8 mouse cellular contexts compared by ENCODE assay signal in the genomic region with DNA sequence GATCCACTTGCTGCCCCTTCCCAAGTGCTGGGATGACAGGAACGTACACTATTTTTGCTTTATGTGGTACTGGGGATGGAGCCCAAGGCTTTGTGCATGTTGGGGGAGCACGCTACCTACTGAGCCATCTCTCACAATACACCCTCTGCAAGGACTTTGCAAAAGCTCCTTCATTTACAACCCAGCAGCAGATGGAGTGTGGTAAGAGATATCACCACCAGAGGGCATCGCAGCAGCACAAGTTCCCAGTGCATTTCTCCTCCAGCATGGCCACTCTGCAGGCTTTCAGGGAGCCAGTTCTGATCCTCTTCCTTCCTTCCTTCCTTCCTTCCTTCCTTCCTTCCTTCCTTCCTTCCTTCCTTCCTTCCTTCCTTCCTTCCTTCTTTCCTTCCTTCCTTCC. TPM values are rescaled to one million over a fixed set of nuclear protein-coding genes. Genes with fewer than 3 reads are reported as not detected.
A peak's percentile ranks its signal among the peaks of the same experiment; 100 is the strongest.
DNase-seq lines count a peak whose midpoint lies in the region; ATAC-seq and TF ChIP-seq lines count a peak whose summit lies in the region.

No protein-coding gene starts in this region.

- no peak for ATAC-seq in liver, postnatal 0 days

- intact Hi-C loops in gastrocnemius, adult 2 months (cut with DNase I): loop anchor here (1.0 kb wide), 1 partner anchor 66 kb away; no protein-coding TSS in a partner anchor

- H3K36me3 ChIP-seq in liver, postnatal 0 days (replicated peaks; ENCODE audit: insufficient read depth, low read length): no peaks in the 10 kb centered on the region

- WGBS in liver, postnatal 0 days (ENCODE audit: insufficient replicate concordance): 20% methylated on average over 3 of the region's 3 CpGs

- H3K4me1 ChIP-seq in liver, postnatal 0 days (ENCODE audit: insufficient read depth): no peaks in the 10 kb centered on the region

- no peak for TF ChIP-seq EP300 in liver, postnatal 0 days (IDR thresholded peaks at IDR 0.05; ENCODE audit: low read depth)

- H3K9ac ChIP-seq in liver, postnatal 0 days (replicated peaks): no peak overlapping the region

- H3K4me3 ChIP-seq in gastrocnemius, adult 2 months: no peak overlapping the region
- no peak overlapping the region for H3K4me3 ChIP-seq in liver, postnatal 0 days (ENCODE audit: low read depth, low read length)

- H3K27me3 ChIP-seq in liver, postnatal 0 days (ENCODE audit: insufficient read depth, low read length): no peaks in the 10 kb centered on the region

- no peak overlapping the region for H3K4me2 ChIP-seq in liver, postnatal 0 days (ENCODE audit: low read depth, low read length)

- peak; percentile 75 for TF ChIP-seq CTCF in gastrocnemius, adult 2 months (IDR thresholded peaks at IDR 0.05)
- TF ChIP-seq CTCF in liver, postnatal 0 days (IDR thresholded peaks at IDR 0.05; ENCODE audit: low read depth): peak; percentile 82

- no peaks in the 10 kb centered on the region for H3K9me3 ChIP-seq in liver, postnatal 0 days (ENCODE audit: low read length)

- DNase-seq in A20 (ENCODE audit: low read depth, low spot score): peak; percentile 67
- DNase-seq in T-cell, adult 2 months (ENCODE audit: low spot score): peak; percentile 39
- peak; percentile 44 to 67 for DNase-seq in cerebellum, postnatal 4 days (ENCODE audit: low spot score in 2 of 2)
- peak; percentile 56 for DNase-seq in gastrocnemius, adult 2 months
- peak; percentile 63 for DNase-seq in kidney, postnatal 14 days
- peak; percentile 59 for DNase-seq in liver, postnatal 0 days
- peak; percentile 27 for DNase-seq in ovary, postnatal 10 days (ENCODE audit: low spot score)
- DNase-seq in thymus, postnatal 25 days: peak; percentile 79

- H3K27ac ChIP-seq in gastrocnemius, adult 2 months: no peak overlapping the region
- no peak overlapping the region for H3K27ac ChIP-seq in liver, postnatal 0 days (ENCODE audit: low read depth)

RNA-seq across cellular contexts. Expression of a gene that starts 33.6 kb away (rescaled TPM):
- 1 to 10 TPM; 1.2 to 2.0 TPM for total RNA-seq in gastrocnemius, adult 2 months (2021)
- polyA plus RNA-seq in liver, postnatal 0 days (2015; fragmentation: Nextera tagmentation; extraction: Ambion mirVana): not detected in 2 replicates

RNA-seq across cellular contexts. Expression of a gene that starts 43.0 kb away (rescaled TPM):
- 10 to 100 TPM; 29.4 to 36.6 TPM for total RNA-seq in gastrocnemius, adult 2 months (2021)
- 81.1 and 87.7 TPM in 2 replicates for polyA plus RNA-seq in liver, postnatal 0 days (2015; fragmentation: Nextera tagmentation; extraction: Ambion mirVana)

Comparison
In these comparisons a context has a peak if more than half of its experiments do, and no peak if none do; other contexts are left out.
1. DNase-seq: peak in every context shown above with its lines; median percentile 79 in thymus, postnatal 25 days; 67 in A20; 63 in kidney, postnatal 14 days; 59 in liver, postnatal 0 days; 56 in gastrocnemius, adult 2 months; 56 in cerebellum, postnatal 4 days; 39 in T-cell, adult 2 months; 27 in ovary, postnatal 10 days.